Mouse (Mus musculus) bone marrow macrophage, adult 2 months (primary cell): ENCODE measurements around the gene Zfp280d.

Experiments used
- CTCF ChIP-seq: IDR thresholded peaks from 2 replicates; pipeline ENCODE4 v1.5.1; 2012; ENCODE audit warnings: low read depth, mild to moderate bottlenecking, low read length, moderate library complexity
- POLR2A ChIP-seq: IDR thresholded peaks from 2 replicates; pipeline ENCODE4 v1.6.1; 2012; ENCODE audit warnings: mild to moderate bottlenecking, low read depth, low read length, borderline replicate concordance

- no peak for TF ChIP-seq CTCF
- TF ChIP-seq POLR2A, result no peak
These were observed 4.5 kb upstream of the Zfp280d start for GRCm38 (mm10) chr9:72270146-72270545.
